ENCODE assay signal across 13 mouse cellular contexts in the genomic region with DNA sequence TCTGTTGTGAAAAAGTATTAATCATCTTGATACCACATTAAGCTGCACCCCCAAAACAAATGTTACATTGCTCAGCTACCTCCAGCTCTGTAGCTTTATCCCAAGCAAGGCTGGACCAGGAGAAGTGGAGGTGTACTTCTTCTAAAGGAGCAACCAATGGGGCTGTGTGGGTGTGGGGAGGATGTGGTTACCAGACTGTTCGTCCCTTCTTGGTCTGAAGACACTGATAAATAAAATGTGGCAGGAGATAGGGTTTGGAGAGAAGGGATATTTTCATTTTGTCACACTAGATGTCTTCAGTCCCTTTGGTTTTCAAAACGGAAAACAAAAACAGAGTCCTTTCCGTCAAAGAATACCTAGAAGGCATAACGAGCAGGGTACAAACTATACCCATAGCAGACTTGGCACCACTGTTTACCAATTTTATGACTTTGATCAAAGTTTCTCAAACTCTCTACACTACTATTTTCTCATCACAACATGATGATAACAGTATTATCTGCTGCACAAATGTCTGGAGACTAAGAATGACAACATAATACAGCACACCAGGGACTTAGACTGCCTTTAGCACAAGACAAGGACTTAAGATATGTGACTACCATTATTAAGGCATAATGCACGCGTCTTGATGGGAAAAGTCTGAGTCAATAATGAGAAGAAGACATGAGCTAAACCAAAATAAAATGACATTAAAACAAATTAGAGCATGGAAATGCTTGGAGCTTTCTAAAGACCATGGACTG.
"Had no signal": no experiment of that assay in that cellular context is flagged by ENCODE, and none has a peak within 500 bp of the region (broad histone marks: within the 10 kb centered on the region; RNA-seq: fewer than 3 reads in every experiment).

No protein-coding gene starts in this region.

- H3K27ac ChIP-seq: limb, embryonic 15.5 days; lung, embryonic 15.5 days; macrophage; midbrain, embryonic 13.5 days had no signal

- H3K4me2 ChIP-seq: limb, embryonic 15.5 days; lung, embryonic 15.5 days; midbrain, embryonic 13.5 days had no signal

- H3K9me3 ChIP-seq: limb, embryonic 15.5 days; lung, embryonic 15.5 days; midbrain, embryonic 13.5 days had no signal

- H3K9ac ChIP-seq: limb, embryonic 15.5 days; lung, embryonic 15.5 days; midbrain, embryonic 13.5 days had no signal

- H3K36me3 ChIP-seq: limb, embryonic 15.5 days; lung, embryonic 15.5 days; midbrain, embryonic 13.5 days had no signal

- H3K27me3 ChIP-seq: limb, embryonic 15.5 days; lung, embryonic 15.5 days; midbrain, embryonic 13.5 days had no signal

- H3K4me3 ChIP-seq: limb, embryonic 15.5 days; lung, embryonic 15.5 days; midbrain, embryonic 13.5 days had no signal

- DNase-seq: kidney, adult 11 months; kidney, postnatal 14 days; lung, postnatal 14 days; right cerebral cortex, adult 18-20 months; right cerebral cortex, postnatal 25 days; thymus, adult 2 months; thymus, postnatal 25 days had no signal

- ATAC-seq: hindbrain, embryonic 16.5 days; inflammation-experienced regulatory T-cells, adult 6 months; midbrain, embryonic 13.5 days had no signal

- H3K4me1 ChIP-seq: limb, embryonic 15.5 days; lung, embryonic 15.5 days; midbrain, embryonic 13.5 days had no signal
